In genomic region chr2:27206128-27206797, GRCm38 (mm10) we compare ENCODE assay signal across 10 mouse cellular contexts. TPM values are rescaled to one million over a fixed set of nuclear protein-coding genes. Genes with fewer than 3 reads are reported as not detected.
DNase-seq lines count a peak whose midpoint lies in the region; ATAC-seq lines count a peak whose summit lies in the region.
"Had no signal": no experiment of that assay in that cellular context is flagged by ENCODE, and none has a peak within 500 bp of the region (broad histone marks: within the 10 kb centered on the region; RNA-seq: fewer than 3 reads in every experiment).

No protein-coding gene starts in this region.

- H3K36me3 ChIP-seq in liver, embryonic 12.5 days = 0 out of 2 replicates have a peak, but pooled peaks cover 2% of the 10 kb centered on the region
- no peaks in the 10 kb centered on the region for H3K36me3 ChIP-seq in stomach, embryonic 16.5 days (ENCODE audit: control insufficient read depth, insufficient read depth, low read length)

- no peaks in the 10 kb centered on the region for H3K4me1 ChIP-seq in liver, embryonic 12.5 days
- peaks cover 9% of the 10 kb centered on the region for H3K4me1 ChIP-seq in stomach, embryonic 16.5 days (ENCODE audit: control insufficient read depth, insufficient read depth, low read length)

- H3K9ac ChIP-seq in liver, embryonic 12.5 days = no peak overlapping the region
- no peak overlapping the region for H3K9ac ChIP-seq in stomach, embryonic 16.5 days (ENCODE audit: low read length)

- no peak overlapping the region for H3K4me3 ChIP-seq in liver, embryonic 12.5 days
- no peak overlapping the region for H3K4me3 ChIP-seq in stomach, embryonic 16.5 days (replicated peaks; ENCODE audit: low read length)
- H3K4me3 ChIP-seq: erythroblast, embryonic 14.5 days; myocyte had no signal

- no peak for DNase-seq in liver
- DNase-seq in gastrocnemius, postnatal 36 days = peak; percentile 66 to 79
- DNase-seq in kidney, adult 8-10 months = peak; percentile 26 to 63
- no peak for DNase-seq in spleen, postnatal 14 days (ENCODE audit: low spot score in 2 of 2)
- DNase-seq in layer of hippocampus, adult 9-10 months (ENCODE audit: low spot score) = no peak
- no peak for DNase-seq in thymus, postnatal 14 days

- WGBS in liver, embryonic 12.5 days (ENCODE audit: insufficient replicate concordance) = 77% methylated on average over 15 of the region's 15 CpGs
- 60% methylated on average over 15 of the region's 15 CpGs for WGBS in stomach, embryonic 16.5 days

- H3K27ac ChIP-seq in liver, embryonic 12.5 days = 0 out of 2 replicates have a peak overlapping the region, but pooled peaks have one; percentile 2
- H3K27ac ChIP-seq in stomach, embryonic 16.5 days (ENCODE audit: low read length) = peak overlapping the region; percentile 53

- H3K4me2 ChIP-seq in liver, embryonic 12.5 days = no peak overlapping the region
- H3K4me2 ChIP-seq in stomach, embryonic 16.5 days (ENCODE audit: low read depth, low read length) = no peak overlapping the region

- H3K9me3 ChIP-seq in liver, embryonic 12.5 days (replicated peaks) = no peaks in the 10 kb centered on the region
- no peaks in the 10 kb centered on the region for H3K9me3 ChIP-seq in stomach, embryonic 16.5 days (replicated peaks; ENCODE audit: control insufficient read depth, low read length)

- ATAC-seq in liver, embryonic 12.5 days = no peak
- ATAC-seq in stomach, embryonic 16.5 days (ENCODE audit: insufficient read depth, low FRiP score) = peak; percentile 20

- H3K27me3 ChIP-seq in liver, embryonic 12.5 days (replicated peaks) = no peaks in the 10 kb centered on the region
- no peaks in the 10 kb centered on the region for H3K27me3 ChIP-seq in stomach, embryonic 16.5 days (ENCODE audit: control insufficient read depth, insufficient read depth, low read length)

- intact Hi-C loops in gastrocnemius, postnatal 36 days (cut with DNase I) = no loop called here

RNA-seq across cellular contexts. Expression of gene Dbh, which starts 41.2 kb away (rescaled TPM):
- polyA plus RNA-seq in liver, embryonic 12.5 days (2016; fragmentation: Nextera tagmentation; extraction: Ambion mirVana) = 0.05 and 0.12 TPM in 2 replicates
- total RNA-seq in gastrocnemius, postnatal 36 days (2021) = not detected
- polyA plus RNA-seq in stomach, embryonic 16.5 days (2015; fragmentation: Nextera tagmentation; extraction: Ambion mirVana) = 0.25 and 0.76 TPM in 2 replicates
- polyA plus RNA-seq: erythroblast, embryonic 14.5 days had no signal

RNA-seq across cellular contexts. Expression of gene Sardh, which starts 41.9 kb away (rescaled TPM):
- 37.6 and 41.5 TPM in 2 replicates for polyA plus RNA-seq in liver, embryonic 12.5 days (2016; fragmentation: Nextera tagmentation; extraction: Ambion mirVana)
- total RNA-seq in gastrocnemius, postnatal 36 days (2021) = 1 to 10 TPM in 1 of 2 experiments, under 1 TPM in 1; 0.82 to 1.4 TPM
- 18.6 and 19.8 TPM in 2 replicates for polyA plus RNA-seq in stomach, embryonic 16.5 days (2015; fragmentation: Nextera tagmentation; extraction: Ambion mirVana)

Comparison
In these comparisons a context has a peak if more than half of its experiments do, and no peak if none do; other contexts are left out.
1. DNase-seq: peak in gastrocnemius, postnatal 36 days (2 of 2) and kidney, adult 8-10 months (2 of 2); none in liver (single experiment), spleen, postnatal 14 days (0 of 2), layer of hippocampus, adult 9-10 months (single experiment) and thymus, postnatal 14 days (single experiment).